Mouse (Mus musculus): ENCODE data around the gene Rpl23a.

The Rpl23a gene

GRCm38 (mm10) chr11:78179438-78179999 is 3.9 kb downstream of the Rpl23a start:
- peaks cover 57% of the 10 kb centered on the region for H3K4me1 ChIP-seq (replicated peaks; ENCODE audit: low read depth, low read length)
- peaks cover 41% of the 10 kb centered on the region for H3K36me3 ChIP-seq (ENCODE audit: insufficient read depth, low read length)
- H3K9me3 ChIP-seq (ENCODE audit: low read length): no peaks in the 10 kb centered on the region
- TF ChIP-seq NANOG (IDR thresholded peaks at IDR 0.05; ENCODE audit: borderline replicate concordance, low read length): no peak
- no peak for TF ChIP-seq POU5F1 (IDR thresholded peaks at IDR 0.05; ENCODE audit: borderline replicate concordance, low read length)
- TF ChIP-seq CTCF (conservative IDR thresholded peaks at IDR 0.05; ENCODE audit: low read length): no peak
- H3K27me3 ChIP-seq (ENCODE audit: insufficient read depth, low read length): no peaks in the 10 kb centered on the region
- H3K4me3 ChIP-seq (replicated peaks; ENCODE audit: low read length): peak overlapping the region; percentile 99

DNA sequence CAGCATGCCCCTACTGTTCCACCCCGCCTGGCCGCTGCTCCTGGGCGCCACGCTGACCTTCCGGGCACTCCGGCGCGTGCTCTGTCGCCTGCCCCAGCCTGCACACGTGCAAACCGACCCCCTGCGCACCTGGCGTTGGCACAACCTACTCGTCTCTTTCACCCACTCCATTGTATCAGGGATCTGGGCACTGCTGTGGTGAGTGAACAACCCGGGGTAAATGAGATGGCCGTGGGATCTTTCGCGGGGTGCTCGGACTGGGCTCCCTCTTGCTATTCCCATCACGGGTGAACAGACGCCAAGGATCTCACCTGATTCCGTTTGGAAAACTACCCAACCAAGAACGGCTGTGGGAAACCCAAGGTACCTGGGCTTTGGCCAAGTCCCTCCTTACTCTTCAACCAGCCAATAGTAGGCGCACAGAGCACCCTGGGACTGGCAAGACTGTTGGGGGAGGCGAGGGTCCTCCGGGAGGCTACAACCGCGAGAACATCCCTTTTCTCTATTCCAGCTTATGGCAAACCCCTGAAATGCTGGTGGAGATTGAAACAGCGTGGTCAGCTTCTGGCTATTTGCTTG is 4.4 kb downstream of the Rpl23a start:
- H3K36me3 ChIP-seq (ENCODE audit: insufficient read depth, low read length): peaks cover 41% of the 10 kb centered on the region
- peaks cover 57% of the 10 kb centered on the region for H3K4me1 ChIP-seq (replicated peaks; ENCODE audit: low read depth, low read length)
- no peak for TF ChIP-seq NANOG (IDR thresholded peaks at IDR 0.05; ENCODE audit: borderline replicate concordance, low read length)
- no peak for TF ChIP-seq POU5F1 (IDR thresholded peaks at IDR 0.05; ENCODE audit: borderline replicate concordance, low read length)
- TF ChIP-seq CTCF (conservative IDR thresholded peaks at IDR 0.05; ENCODE audit: low read length): no peak
- no peaks in the 10 kb centered on the region for H3K27me3 ChIP-seq (ENCODE audit: insufficient read depth, low read length)
- peak overlapping the region; percentile 99 for H3K4me3 ChIP-seq (replicated peaks; ENCODE audit: low read length)
- H3K9me3 ChIP-seq (ENCODE audit: low read length): no peaks in the 10 kb centered on the region

- no peaks in the 10 kb centered on the region for H3K9me3 ChIP-seq (ENCODE audit: low read length)
- H3K4me1 ChIP-seq (replicated peaks; ENCODE audit: low read depth, low read length): peaks cover 60% of the 10 kb centered on the region
- TF ChIP-seq NANOG (IDR thresholded peaks at IDR 0.05; ENCODE audit: borderline replicate concordance, low read length): no peak
- peak; percentile 95 for TF ChIP-seq CTCF (conservative IDR thresholded peaks at IDR 0.05; ENCODE audit: low read length)
- H3K36me3 ChIP-seq (ENCODE audit: insufficient read depth, low read length): peaks cover 41% of the 10 kb centered on the region
- H3K4me3 ChIP-seq (replicated peaks; ENCODE audit: low read length): peak overlapping the region; percentile 99
- no peaks in the 10 kb centered on the region for H3K27me3 ChIP-seq (ENCODE audit: insufficient read depth, low read length)
These were observed 5.2 kb downstream of the Rpl23a start for GRCm38 (mm10) chr11:78177903-78178858.

- H3K4me3 ChIP-seq (replicated peaks; ENCODE audit: low read length): peak overlapping the region; percentile 99
- no peaks in the 10 kb centered on the region for H3K27me3 ChIP-seq (ENCODE audit: insufficient read depth, low read length)
- H3K9me3 ChIP-seq (ENCODE audit: low read length): no peaks in the 10 kb centered on the region
- H3K4me1 ChIP-seq (replicated peaks; ENCODE audit: low read depth, low read length): peaks cover 67% of the 10 kb centered on the region
- H3K36me3 ChIP-seq (ENCODE audit: insufficient read depth, low read length): peaks cover 41% of the 10 kb centered on the region
- TF ChIP-seq NANOG (IDR thresholded peaks at IDR 0.05; ENCODE audit: borderline replicate concordance, low read length) (no peak), CTCF (conservative IDR thresholded peaks at IDR 0.05; ENCODE audit: low read length) (no peak), POU5F1 (IDR thresholded peaks at IDR 0.05; ENCODE audit: borderline replicate concordance, low read length) (no peak)
These were observed 5.9 kb downstream of the Rpl23a start for GRCm38 (mm10) chr11:78177437-78177836.

- Histone ChIP-seq H3K9me3 (ENCODE audit: low read length) (no peaks in the 10 kb centered on the region), H3K4me1 (replicated peaks; ENCODE audit: low read depth, low read length) (peaks cover 71% of the 10 kb centered on the region), H3K4me3 (replicated peaks; ENCODE audit: low read length) (peak overlapping the region; percentile 99), H3K36me3 (ENCODE audit: insufficient read depth, low read length) (peaks cover 41% of the 10 kb centered on the region), H3K27me3 (ENCODE audit: insufficient read depth, low read length) (no peaks in the 10 kb centered on the region)
- TF ChIP-seq NANOG (IDR thresholded peaks at IDR 0.05; ENCODE audit: borderline replicate concordance, low read length) (no peak), CTCF (conservative IDR thresholded peaks at IDR 0.05; ENCODE audit: low read length) (no peak), POU5F1 (IDR thresholded peaks at IDR 0.05; ENCODE audit: borderline replicate concordance, low read length) (no peak)
These were observed 6.5 kb downstream of the Rpl23a start for GRCm38 (mm10) chr11:78176905-78177331.

- Histone ChIP-seq H3K9me3 (ENCODE audit: low read length) (no peaks in the 10 kb centered on the region), H3K27me3 (ENCODE audit: insufficient read depth, low read length) (no peaks in the 10 kb centered on the region), H3K36me3 (ENCODE audit: insufficient read depth, low read length) (peaks cover 39% of the 10 kb centered on the region), H3K4me3 (replicated peaks; ENCODE audit: low read length) (peak within 1 kb of the TSS; percentile 99), H3K4me1 (replicated peaks; ENCODE audit: low read depth, low read length) (peaks cover 71% of the 10 kb centered on the region)
- TF ChIP-seq CTCF (conservative IDR thresholded peaks at IDR 0.05; ENCODE audit: low read length) (no peak), POU5F1 (IDR thresholded peaks at IDR 0.05; ENCODE audit: borderline replicate concordance, low read length) (no peak), NANOG (IDR thresholded peaks at IDR 0.05; ENCODE audit: borderline replicate concordance, low read length) (no peak)
These were observed 7.0 kb downstream of the Rpl23a start, which contains the start of the genes Nek8 and Tlcd1 for GRCm38 (mm10) chr11:78176402-78176862. Gene Nek8, minus strand, starts transcription at chr11:78176675. Gene Tlcd1, plus strand, starts transcription at chr11:78176711.

- Histone ChIP-seq H3K27me3 (ENCODE audit: insufficient read depth, low read length) (no peaks in the 10 kb centered on the region), H3K4me1 (replicated peaks; ENCODE audit: low read depth, low read length) (peaks cover 70% of the 10 kb centered on the region), H3K9me3 (ENCODE audit: low read length) (no peaks in the 10 kb centered on the region), H3K4me3 (replicated peaks; ENCODE audit: low read length) (peak overlapping the region; percentile 99), H3K36me3 (ENCODE audit: insufficient read depth, low read length) (peaks cover 33% of the 10 kb centered on the region)
- 0 out of 2 replicates have a peak, but pooled peaks have one; percentile 6 for TF ChIP-seq CTCF (conservative IDR thresholded peaks at IDR 0.05; ENCODE audit: low read length)
- no peak for TF ChIP-seq NANOG (IDR thresholded peaks at IDR 0.05; ENCODE audit: borderline replicate concordance, low read length)
These were observed 7.5 kb downstream of the Rpl23a start for GRCm38 (mm10) chr11:78175771-78176401.

GRCm38 (mm10) chr11:78174506-78174905 is 8.9 kb downstream of the Rpl23a start:
- Histone ChIP-seq H3K27me3 (ENCODE audit: insufficient read depth, low read length) (no peaks in the 10 kb centered on the region), H3K36me3 (ENCODE audit: insufficient read depth, low read length) (peaks cover 19% of the 10 kb centered on the region), H3K4me1 (replicated peaks; ENCODE audit: low read depth, low read length) (peaks cover 69% of the 10 kb centered on the region), H3K4me3 (replicated peaks; ENCODE audit: low read length) (no peak overlapping the region), H3K9me3 (ENCODE audit: low read length) (no peaks in the 10 kb centered on the region)
- TF ChIP-seq NANOG (IDR thresholded peaks at IDR 0.05; ENCODE audit: borderline replicate concordance, low read length): no peak
- no peak for TF ChIP-seq CTCF (conservative IDR thresholded peaks at IDR 0.05; ENCODE audit: low read length)
- no peak for TF ChIP-seq POU5F1 (IDR thresholded peaks at IDR 0.05; ENCODE audit: borderline replicate concordance, low read length)
